Mouse (Mus musculus) B cell, adult 2 months (primary cell): Measurements from ENCODE around the gene Aqp7.
"Not testable (repeated sequence)": the region's sequence is repeated elsewhere in the genome, so short reads cannot be mapped to it uniquely, and the experiment has no call there.

ENCODE experiments used
- DNase-seq, 2 experiments: peaks; one replicate each; pipeline ENCODE4 v3.0.0; 2022

Gene Aqp7

GRCm38 (mm10) chr4:41047524-41048271 lies at the start of gene Aqp7:
Aqp7 (minus strand) TSS chr4:41048139.
- no peak for DNase-seq

GRCm38 (mm10) chr4:41097381-41097780 lies 49.4 kb upstream of the Aqp7 start:
- no peak for DNase-seq

GRCm38 (mm10) chr4:41096794-41097193 lies 48.9 kb upstream of the Aqp7 start:
- DNase-seq, result no peak

- DNase-seq, result no peak
Observed at GRCm38 (mm10) chr4:41096169-41096568, 48.2 kb upstream of the Aqp7 start.

- no peak for DNase-seq
Observed at GRCm38 (mm10) chr4:41094361-41094760, 46.4 kb upstream of the Aqp7 start.

GRCm38 (mm10) chr4:41092958-41093357 lies 45.0 kb upstream of the Aqp7 start:
- no peak for DNase-seq

- no peak for DNase-seq
Observed at GRCm38 (mm10) chr4:41091391-41091790, 43.5 kb upstream of the Aqp7 start.

- no peak for DNase-seq
Observed at GRCm38 (mm10) chr4:41089705-41090104, 41.8 kb upstream of the Aqp7 start.

- DNase-seq, result no peak
Observed at GRCm38 (mm10) chr4:41089189-41089588, 41.2 kb upstream of the Aqp7 start.

- DNase-seq, result no peak
Observed at GRCm38 (mm10) chr4:41087459-41088298, 39.7 kb upstream of the Aqp7 start.

GRCm38 (mm10) chr4:41086947-41087346 lies 39.0 kb upstream of the Aqp7 start:
- DNase-seq, result no peak

- no peak for DNase-seq
Observed at GRCm38 (mm10) chr4:41084819-41085218, 36.9 kb upstream of the Aqp7 start.

GRCm38 (mm10) chr4:41082803-41083202 lies 34.9 kb upstream of the Aqp7 start:
- not testable (repeated sequence) for DNase-seq

- DNase-seq, result no peak
Observed at GRCm38 (mm10) chr4:41081733-41082132, 33.8 kb upstream of the Aqp7 start.

- no peak for DNase-seq
Observed at GRCm38 (mm10) chr4:41078726-41079125, 30.8 kb upstream of the Aqp7 start.

- DNase-seq, result no peak
Observed at GRCm38 (mm10) chr4:41074461-41074860, 26.5 kb upstream of the Aqp7 start.

- DNase-seq, result no peak
Observed at GRCm38 (mm10) chr4:41073008-41073817, 25.3 kb upstream of the Aqp7 start.

GRCm38 (mm10) chr4:41071500-41072429 lies 23.8 kb upstream of the Aqp7 start:
- DNase-seq, result no peak

- DNase-seq, result no peak
Observed at GRCm38 (mm10) chr4:41065196-41065595, 17.3 kb upstream of the Aqp7 start.

GRCm38 (mm10) chr4:41063894-41064673 lies 16.1 kb upstream of the Aqp7 start:
- DNase-seq, result peak; percentile 52 to 55

GRCm38 (mm10) chr4:41063351-41063750 lies 15.4 kb upstream of the Aqp7 start:
- DNase-seq, result no peak
